Mouse (Mus musculus): ENCODE measurements around the gene Pkd2. TPM values are rescaled to one million over a fixed set of nuclear protein-coding genes. Genes with fewer than 3 reads are reported as not detected.
"Not testable (repeated sequence)": the region's sequence is repeated elsewhere in the genome, so short reads cannot be mapped to it uniquely, and the experiment has no call there.

Pkd2 gene
- polyA plus RNA-seq, 1 experiment from 2014 or later: 14.6 TPM

DNA sequence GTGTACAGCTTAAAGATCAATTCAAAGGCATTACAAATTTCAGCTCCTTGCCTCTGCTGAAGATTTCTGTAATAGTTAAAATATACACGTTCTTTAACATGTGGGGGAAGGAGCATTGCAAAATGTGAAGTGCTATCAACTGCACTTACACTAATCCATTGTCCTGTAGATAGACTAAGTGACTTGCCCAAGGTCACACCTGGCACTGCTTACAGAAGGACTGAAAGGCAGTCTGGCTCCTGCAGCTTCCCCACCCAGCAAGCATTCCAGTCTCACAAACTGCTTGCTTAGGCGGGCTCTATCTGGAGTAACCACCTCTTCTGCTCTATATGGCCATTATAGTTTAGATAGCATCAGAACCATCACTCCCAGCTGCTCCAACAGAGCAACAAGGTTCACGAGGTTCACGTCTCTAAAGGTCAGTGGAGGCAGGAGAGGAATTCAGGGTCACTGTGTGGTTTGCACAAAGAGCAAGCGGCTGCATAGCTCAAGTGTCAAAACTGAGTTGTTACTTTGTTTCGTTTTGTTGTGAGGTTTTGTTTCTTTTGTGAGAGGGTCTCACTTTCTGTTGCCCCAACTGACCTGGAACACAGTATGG lies 25.2 kb upstream of the Pkd2 start:
- no peak for DNase-seq (ENCODE audit: low spot score)
- Histone ChIP-seq H3K9ac (ENCODE audit: low read length) (no peak overlapping the region), H3K4me3 (ENCODE audit: low read depth, low read length) (no peak overlapping the region), H3K4me1 (replicated peaks; ENCODE audit: control insufficient read depth, insufficient read depth, low read length) (no peaks in the 10 kb centered on the region), H3K9me3 (ENCODE audit: control insufficient read depth, low read length) (no peaks in the 10 kb centered on the region), H3K36me3 (ENCODE audit: control insufficient read depth, insufficient read depth, low read length) (no peaks in the 10 kb centered on the region), H3K4me2 (ENCODE audit: low read depth, low read length, severe bottlenecking) (no peak overlapping the region), H3K27ac (ENCODE audit: low read depth, low read length) (no peak overlapping the region), H3K27me3 (ENCODE audit: control insufficient read depth, insufficient read depth, low read length) (no peaks in the 10 kb centered on the region)
- ATAC-seq (replicated peaks; ENCODE audit: low FRiP score): no peak
- WGBS: 59% methylated on average over 6 of the region's 6 CpGs

DNA sequence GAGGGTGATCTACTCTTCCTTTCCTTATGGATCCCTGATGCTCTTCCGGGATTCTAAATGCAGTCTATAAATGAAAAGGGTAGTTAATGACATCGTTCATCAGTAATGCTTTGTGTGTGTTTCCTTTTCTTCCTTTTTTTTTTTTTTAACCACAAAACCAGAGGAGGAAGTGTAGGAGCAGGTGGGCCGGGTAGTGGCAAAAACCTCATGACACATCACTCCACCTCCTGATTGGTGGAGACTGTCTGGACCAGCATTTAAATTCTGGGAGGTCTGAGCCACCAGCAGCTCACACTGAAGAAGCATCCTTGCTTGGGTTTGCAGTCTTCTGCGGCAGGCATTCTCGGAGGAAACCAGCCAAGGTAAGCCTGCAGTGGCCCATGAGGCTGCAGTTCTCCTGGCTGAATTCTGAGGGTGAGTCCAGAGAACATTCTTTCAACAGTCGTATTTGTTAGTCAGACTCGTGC lies 24.4 kb upstream of the Pkd2 start, which contains the start of gene Spp1:
Gene Spp1 (plus strand): TSS at position 284 of the 467 bp plus-strand sequence.
- Histone ChIP-seq H3K27ac (ENCODE audit: low read depth, low read length) (no peak within 1 kb of the TSS), H3K9ac (ENCODE audit: low read length) (no peak within 1 kb of the TSS), H3K4me3 (ENCODE audit: low read depth, low read length) (no peak within 1 kb of the TSS), H3K4me1 (replicated peaks; ENCODE audit: control insufficient read depth, insufficient read depth, low read length) (no peaks in the 10 kb centered on the region), H3K36me3 (ENCODE audit: control insufficient read depth, insufficient read depth, low read length) (no peaks in the 10 kb centered on the region), H3K9me3 (ENCODE audit: control insufficient read depth, low read length) (no peaks in the 10 kb centered on the region), H3K27me3 (ENCODE audit: control insufficient read depth, insufficient read depth, low read length) (no peaks in the 10 kb centered on the region), H3K4me2 (ENCODE audit: low read depth, low read length, severe bottlenecking) (no peak within 1 kb of the TSS)
- 76% methylated on average over 7 of the region's 7 CpGs for WGBS
- no peak for ATAC-seq (replicated peaks; ENCODE audit: low FRiP score)
- DNase-seq (ENCODE audit: low spot score): no peak

DNA sequence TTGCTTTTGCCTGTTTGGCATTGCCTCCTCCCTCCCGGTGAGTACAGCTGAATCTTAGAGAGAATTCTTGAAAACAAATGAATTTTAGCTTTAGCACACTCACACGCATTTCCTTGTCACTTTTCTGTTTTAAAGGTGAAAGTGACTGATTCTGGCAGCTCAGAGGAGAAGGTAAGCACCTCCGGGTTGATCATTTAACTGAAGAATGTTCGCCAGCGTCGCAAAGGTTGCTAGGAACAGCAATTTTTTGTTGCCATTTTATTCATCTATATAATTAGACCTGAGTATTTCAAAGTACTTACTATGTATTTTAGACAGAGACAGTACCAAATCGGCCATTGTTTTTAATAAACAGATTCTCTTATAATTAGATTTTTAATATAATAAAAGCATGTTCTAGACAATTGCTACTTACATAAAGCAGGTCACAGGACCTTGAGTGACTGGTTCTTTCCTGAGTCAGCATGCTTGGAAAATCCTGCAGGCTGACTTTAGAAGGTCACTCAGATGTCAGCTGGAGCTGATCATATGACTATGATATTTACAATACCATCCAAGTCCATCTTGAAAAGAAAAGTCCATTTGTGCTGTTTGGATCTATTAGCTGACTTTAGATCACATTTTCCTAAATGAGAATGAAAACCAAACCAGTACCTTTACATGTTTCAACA lies 22.7 kb upstream of the Pkd2 start:
- Histone ChIP-seq H3K4me3 (ENCODE audit: low read depth, low read length) (no peak overlapping the region), H3K27me3 (ENCODE audit: control insufficient read depth, insufficient read depth, low read length) (no peaks in the 10 kb centered on the region), H3K27ac (ENCODE audit: low read depth, low read length) (no peak overlapping the region), H3K36me3 (ENCODE audit: control insufficient read depth, insufficient read depth, low read length) (no peaks in the 10 kb centered on the region), H3K4me1 (replicated peaks; ENCODE audit: control insufficient read depth, insufficient read depth, low read length) (no peaks in the 10 kb centered on the region), H3K9ac (ENCODE audit: low read length) (no peak overlapping the region), H3K4me2 (ENCODE audit: low read depth, low read length, severe bottlenecking) (no peak overlapping the region), H3K9me3 (ENCODE audit: control insufficient read depth, low read length) (no peaks in the 10 kb centered on the region)
- 92% methylated on average over 7 of the region's 7 CpGs for WGBS
- ATAC-seq (replicated peaks; ENCODE audit: low FRiP score): no peak
- no peak for DNase-seq (ENCODE audit: low spot score)

DNA sequence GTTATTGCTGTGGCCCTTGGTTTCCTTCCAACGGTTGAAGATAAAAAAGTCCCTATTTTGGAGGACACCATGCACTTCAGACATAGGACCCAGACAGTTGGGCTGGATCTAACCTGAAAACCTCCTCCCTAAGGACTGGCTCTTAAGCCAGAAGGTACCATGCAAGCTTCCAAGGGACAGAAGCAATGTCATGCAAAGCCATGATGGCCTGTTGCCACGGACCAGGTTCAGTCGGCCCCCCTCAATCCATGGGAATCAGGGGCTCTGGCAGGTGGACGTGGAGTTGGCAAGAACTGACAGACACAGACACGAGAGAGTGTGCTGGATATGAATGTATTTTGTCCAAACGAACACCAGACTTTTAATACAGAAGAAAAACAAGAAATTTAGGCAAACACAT lies 16.9 kb upstream of the Pkd2 start:
- H3K36me3 ChIP-seq (ENCODE audit: control insufficient read depth, insufficient read depth, low read length): no peaks in the 10 kb centered on the region
- no peaks in the 10 kb centered on the region for H3K4me1 ChIP-seq (replicated peaks; ENCODE audit: control insufficient read depth, insufficient read depth, low read length)
- no peaks in the 10 kb centered on the region for H3K27me3 ChIP-seq (ENCODE audit: control insufficient read depth, insufficient read depth, low read length)
- no peak overlapping the region for H3K4me3 ChIP-seq (ENCODE audit: low read depth, low read length)
- H3K4me2 ChIP-seq (ENCODE audit: low read depth, low read length, severe bottlenecking): no peak overlapping the region
- no peak for DNase-seq (ENCODE audit: low spot score)
- no peak for ATAC-seq (replicated peaks; ENCODE audit: low FRiP score)
- no peaks in the 10 kb centered on the region for H3K9me3 ChIP-seq (ENCODE audit: control insufficient read depth, low read length)
- no peak overlapping the region for H3K9ac ChIP-seq (ENCODE audit: low read length)
- WGBS: 55% methylated on average over 6 of the region's 6 CpGs
- H3K27ac ChIP-seq (ENCODE audit: low read depth, low read length): no peak overlapping the region

DNA sequence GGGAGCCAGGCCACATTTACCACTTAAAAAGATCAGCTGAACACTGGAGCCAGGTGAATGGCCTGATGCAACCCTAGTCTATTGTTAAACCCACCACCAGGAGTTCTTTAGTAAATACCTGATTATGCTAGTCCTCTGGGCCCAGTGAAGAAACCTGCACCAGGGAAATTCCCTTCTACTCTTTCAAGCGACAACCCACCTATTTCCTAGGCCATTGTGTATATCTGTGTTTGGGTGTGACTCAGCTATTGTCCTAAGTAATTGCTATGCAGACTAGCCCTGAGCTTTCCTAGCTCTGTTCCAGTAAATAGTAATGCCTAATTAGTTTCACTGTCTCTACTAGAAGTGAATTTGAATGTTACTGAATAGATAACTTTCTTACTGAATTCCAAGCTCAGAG lies 16.4 kb upstream of the Pkd2 start:
- DNase-seq (ENCODE audit: low spot score): no peak
- WGBS: 52% methylated on average over 1 of the region's 1 CpGs
- no peaks in the 10 kb centered on the region for H3K4me1 ChIP-seq (replicated peaks; ENCODE audit: control insufficient read depth, insufficient read depth, low read length)

DNA sequence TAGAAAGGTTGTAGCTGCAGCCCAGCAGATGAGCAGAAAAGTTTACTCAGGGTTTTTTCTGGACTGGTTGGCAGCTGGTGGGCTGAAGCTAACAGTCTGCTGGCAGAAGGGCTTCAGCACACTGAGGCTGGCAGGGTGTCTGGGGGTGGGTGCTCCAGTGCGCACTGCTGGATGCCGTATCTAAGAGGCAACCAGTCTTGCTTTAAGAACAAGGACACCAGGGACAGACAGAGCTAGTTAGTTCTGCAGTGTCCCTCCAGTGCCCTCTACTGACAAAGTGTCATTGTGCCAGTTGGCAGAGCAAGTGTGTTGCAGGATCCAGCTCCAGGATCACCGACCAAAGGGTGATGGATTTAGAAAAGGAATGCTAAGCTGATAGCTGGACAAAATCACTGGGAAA lies 13.1 kb upstream of the Pkd2 start:
- H3K36me3 ChIP-seq (ENCODE audit: control insufficient read depth, insufficient read depth, low read length): no peaks in the 10 kb centered on the region
- ATAC-seq (replicated peaks; ENCODE audit: low FRiP score): 0 out of 2 replicates have a peak, but pooled peaks have one; percentile 51
- no peak overlapping the region for H3K9ac ChIP-seq (ENCODE audit: low read length)
- WGBS: 17% methylated on average over 3 of the region's 3 CpGs
- H3K27ac ChIP-seq (ENCODE audit: low read depth, low read length): no peak overlapping the region
- H3K4me3 ChIP-seq (ENCODE audit: low read depth, low read length): no peak overlapping the region
- H3K27me3 ChIP-seq (ENCODE audit: control insufficient read depth, insufficient read depth, low read length): no peaks in the 10 kb centered on the region
- no peaks in the 10 kb centered on the region for H3K9me3 ChIP-seq (ENCODE audit: control insufficient read depth, low read length)
- no peaks in the 10 kb centered on the region for H3K4me1 ChIP-seq (replicated peaks; ENCODE audit: control insufficient read depth, insufficient read depth, low read length)
- no peak overlapping the region for H3K4me2 ChIP-seq (ENCODE audit: low read depth, low read length, severe bottlenecking)
- DNase-seq (ENCODE audit: low spot score): peak; percentile 58

More for the DNA sequence above, 16.4 kb upstream of the Pkd2 start:
- Histone ChIP-seq H3K9me3 (ENCODE audit: control insufficient read depth, low read length) (no peaks in the 10 kb centered on the region), H3K36me3 (ENCODE audit: control insufficient read depth, insufficient read depth, low read length) (no peaks in the 10 kb centered on the region), H3K9ac (ENCODE audit: low read length) (no peak overlapping the region), H3K27me3 (ENCODE audit: control insufficient read depth, insufficient read depth, low read length) (no peaks in the 10 kb centered on the region), H3K27ac (ENCODE audit: low read depth, low read length) (no peak overlapping the region), H3K4me3 (ENCODE audit: low read depth, low read length) (no peak overlapping the region), H3K4me2 (ENCODE audit: low read depth, low read length, severe bottlenecking) (no peak overlapping the region)
- ATAC-seq (replicated peaks; ENCODE audit: low FRiP score): no peak

DNA sequence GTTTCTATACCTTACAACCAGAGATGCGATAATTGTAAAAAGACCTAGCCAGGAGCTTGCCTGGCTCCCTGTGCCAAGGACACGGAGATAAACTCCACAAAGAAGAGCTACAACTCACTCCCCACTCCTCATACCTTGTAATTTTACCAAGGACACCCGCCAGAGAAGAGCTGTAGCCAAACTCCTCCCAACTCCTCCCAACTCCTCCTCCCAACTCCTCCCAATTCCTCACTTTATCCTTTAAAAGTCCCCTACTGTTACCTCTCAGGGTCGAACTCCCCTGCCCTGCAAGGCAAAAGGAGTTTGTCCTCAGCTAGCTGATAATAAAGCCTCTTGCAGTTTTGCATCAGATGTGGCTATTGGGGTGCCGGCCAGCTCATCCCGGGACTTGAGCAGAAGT lies 10.9 kb upstream of the Pkd2 start:
- not testable (repeated sequence) for H3K4me2 ChIP-seq (ENCODE audit: low read depth, low read length, severe bottlenecking); H3K36me3 ChIP-seq (ENCODE audit: control insufficient read depth, insufficient read depth, low read length); H3K9me3 ChIP-seq (ENCODE audit: control insufficient read depth, low read length); H3K9ac ChIP-seq (ENCODE audit: low read length); H3K4me1 ChIP-seq (replicated peaks; ENCODE audit: control insufficient read depth, insufficient read depth, low read length); H3K4me3 ChIP-seq (ENCODE audit: low read depth, low read length); H3K27ac ChIP-seq (ENCODE audit: low read depth, low read length); DNase-seq (ENCODE audit: low spot score); H3K27me3 ChIP-seq (ENCODE audit: control insufficient read depth, insufficient read depth, low read length); ATAC-seq (replicated peaks; ENCODE audit: low FRiP score)
- WGBS: 24% methylated on average over 6 of the region's 6 CpGs

DNA sequence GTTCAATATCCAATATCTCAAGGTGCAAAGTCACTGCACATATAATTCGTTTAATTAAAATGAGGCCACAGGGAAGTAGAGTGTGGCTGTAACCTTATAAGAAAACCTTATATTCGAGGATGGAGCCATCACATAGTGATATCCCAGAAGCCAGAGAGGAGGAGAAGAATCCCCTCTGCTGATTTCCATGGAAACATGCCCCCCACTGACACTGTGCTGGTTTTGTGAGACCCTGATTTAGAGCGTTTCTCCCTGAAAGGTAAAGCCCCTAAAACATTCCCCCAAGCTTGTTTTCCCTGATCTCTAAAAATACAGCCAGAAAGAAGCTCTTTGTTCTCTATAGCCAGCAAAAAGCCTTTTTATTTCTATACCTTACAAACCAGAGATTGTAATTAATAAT lies 9.8 kb upstream of the Pkd2 start:
- no peak overlapping the region for H3K4me2 ChIP-seq (ENCODE audit: low read depth, low read length, severe bottlenecking)
- no peak overlapping the region for H3K4me3 ChIP-seq (ENCODE audit: low read depth, low read length)
- H3K27me3 ChIP-seq (ENCODE audit: control insufficient read depth, insufficient read depth, low read length): no peaks in the 10 kb centered on the region
- no peak for ATAC-seq (replicated peaks; ENCODE audit: low FRiP score)
- DNase-seq (ENCODE audit: low spot score): no peak
- H3K4me1 ChIP-seq (replicated peaks; ENCODE audit: control insufficient read depth, insufficient read depth, low read length): no peaks in the 10 kb centered on the region
- no peak overlapping the region for H3K27ac ChIP-seq (ENCODE audit: low read depth, low read length)
- no peaks in the 10 kb centered on the region for H3K9me3 ChIP-seq (ENCODE audit: control insufficient read depth, low read length)
- WGBS: 37% methylated on average over 3 of the region's 3 CpGs
- H3K9ac ChIP-seq (ENCODE audit: low read length): no peak overlapping the region
- no peaks in the 10 kb centered on the region for H3K36me3 ChIP-seq (ENCODE audit: control insufficient read depth, insufficient read depth, low read length)

DNA sequence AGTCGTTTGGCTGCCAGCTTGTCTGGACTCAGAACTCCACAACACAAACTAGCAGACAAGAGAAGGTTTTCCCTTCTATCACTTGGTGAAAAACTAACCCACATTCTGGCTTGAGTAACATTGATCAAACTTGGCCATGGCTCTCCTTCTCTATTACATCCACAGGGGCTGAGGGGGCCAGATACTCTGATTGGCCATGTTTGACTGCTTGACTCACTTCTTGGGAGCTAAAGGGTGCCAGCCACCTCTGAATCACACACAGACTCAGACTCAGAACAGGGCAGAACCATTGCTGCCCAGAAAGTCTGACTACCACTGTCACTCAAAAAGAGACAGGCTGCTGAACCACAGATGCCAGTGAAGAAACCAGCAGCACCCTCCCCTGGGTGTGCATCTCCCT lies 6.2 kb upstream of the Pkd2 start:
- Histone ChIP-seq H3K9me3 (ENCODE audit: control insufficient read depth, low read length) (no peaks in the 10 kb centered on the region; the same call in 1 of the 2 replicates), H3K4me2 (ENCODE audit: low read depth, low read length, severe bottlenecking) (no peak overlapping the region), H3K36me3 (ENCODE audit: control insufficient read depth, insufficient read depth, low read length) (no peaks in the 10 kb centered on the region), H3K4me1 (replicated peaks; ENCODE audit: control insufficient read depth, insufficient read depth, low read length) (no peaks in the 10 kb centered on the region), H3K9ac (ENCODE audit: low read length) (no peak overlapping the region), H3K27me3 (ENCODE audit: control insufficient read depth, insufficient read depth, low read length) (no peaks in the 10 kb centered on the region), H3K27ac (ENCODE audit: low read depth, low read length) (no peak overlapping the region), H3K4me3 (ENCODE audit: low read depth, low read length) (no peak overlapping the region)
- DNase-seq (ENCODE audit: low spot score) (no peak), ATAC-seq (replicated peaks; ENCODE audit: low FRiP score) (no peak)
- 86% methylated on average over 1 of the region's 1 CpGs for WGBS
